Mouse (Mus musculus): ENCODE measurements around the gene Stat5b. TPM values are rescaled to one million over a fixed set of nuclear protein-coding genes. Genes with fewer than 3 reads are reported as not detected.

The Stat5b gene
- polyA plus RNA-seq, 1 experiment from 2014 or later = 18.5 TPM

- H3K27me3 ChIP-seq (replicated peaks) = no peaks in the 10 kb centered on the region
- WGBS = 3% methylated on average over 13 of the region's 13 CpGs
- H3K27ac ChIP-seq (replicated peaks) = peak overlapping the region; percentile 71; the same call in 1 of the 2 replicates
- peak overlapping the region; percentile 90 for H3K9ac ChIP-seq (replicated peaks)
- peak overlapping the region; percentile 89 for H3K4me2 ChIP-seq
- peak overlapping the region; percentile 77 for H3K4me3 ChIP-seq (replicated peaks)
- peaks cover 17% of the 10 kb centered on the region for H3K36me3 ChIP-seq
- H3K4me1 ChIP-seq = peaks cover 29% of the 10 kb centered on the region
- ATAC-seq (ENCODE audit: low FRiP score) = no peak
- no peaks in the 10 kb centered on the region for H3K9me3 ChIP-seq (replicated peaks)
Measured at GRCm38 (mm10) chr11:100737105-100737733, 113.3 kb downstream of the Stat5b start.

- H3K27ac ChIP-seq (replicated peaks) = no peak overlapping the region
- no peaks in the 10 kb centered on the region for H3K27me3 ChIP-seq (replicated peaks)
- ATAC-seq (ENCODE audit: low FRiP score) = no peak
- peak overlapping the region; percentile 77 for H3K4me3 ChIP-seq (replicated peaks)
- no peaks in the 10 kb centered on the region for H3K9me3 ChIP-seq (replicated peaks)
- 82% methylated on average over 4 of the region's 4 CpGs for WGBS
- peak overlapping the region; percentile 89 for H3K4me2 ChIP-seq
- H3K36me3 ChIP-seq = peaks cover 14% of the 10 kb centered on the region
- 0 out of 2 replicates have a peak overlapping the region, but pooled peaks have one; percentile 90 for H3K9ac ChIP-seq (replicated peaks)
- H3K4me1 ChIP-seq = peaks cover 29% of the 10 kb centered on the region
Measured at GRCm38 (mm10) chr11:100736746-100737080, 113.8 kb downstream of the Stat5b start.

GRCm38 (mm10) chr11:100735954-100736745, 114.4 kb downstream of the Stat5b start:
- H3K27me3 ChIP-seq (replicated peaks) = no peaks in the 10 kb centered on the region
- H3K9me3 ChIP-seq (replicated peaks) = no peaks in the 10 kb centered on the region
- no peak overlapping the region for H3K27ac ChIP-seq (replicated peaks)
- peaks cover 29% of the 10 kb centered on the region for H3K4me1 ChIP-seq
- 0 out of 2 replicates have a peak overlapping the region, but pooled peaks have one; percentile 90 for H3K9ac ChIP-seq (replicated peaks)
- no peak overlapping the region; the same call in 1 of the 2 replicates for H3K4me3 ChIP-seq (replicated peaks)
- H3K36me3 ChIP-seq = peaks cover 8% of the 10 kb centered on the region
- WGBS = 83% methylated on average over 14 of the region's 14 CpGs
- peak overlapping the region; percentile 89 for H3K4me2 ChIP-seq
- ATAC-seq (ENCODE audit: low FRiP score) = no peak

GRCm38 (mm10) chr11:100735134-100735865, 115.2 kb downstream of the Stat5b start:
- ATAC-seq (ENCODE audit: low FRiP score) = no peak
- no peak overlapping the region for H3K4me3 ChIP-seq (replicated peaks)
- H3K27me3 ChIP-seq (replicated peaks) = no peaks in the 10 kb centered on the region
- H3K9ac ChIP-seq (replicated peaks) = no peak overlapping the region
- no peak overlapping the region for H3K27ac ChIP-seq (replicated peaks)
- 91% methylated on average over 9 of the region's 9 CpGs for WGBS
- H3K4me2 ChIP-seq = peak overlapping the region; percentile 89; the same call in 1 of the 2 replicates
- H3K4me1 ChIP-seq = peaks cover 29% of the 10 kb centered on the region
- peaks cover 7% of the 10 kb centered on the region; the same call in 1 of the 2 replicates for H3K36me3 ChIP-seq
- H3K9me3 ChIP-seq (replicated peaks) = no peaks in the 10 kb centered on the region

Other genes starting within 250 kb of the Stat5b start
- 90.1 and 96.3 TPM in 2 replicates for gene Nkiras2, start 231.5 kb downstream of the Stat5b start, polyA plus RNA-seq (2015; fragmentation: Nextera tagmentation; extraction: Ambion mirVana)
- 287 and 298 TPM in 2 replicates for gene Dnajc7, start 230.6 kb downstream of the Stat5b start, polyA plus RNA-seq (2015; fragmentation: Nextera tagmentation; extraction: Ambion mirVana)
- gene Zfp385c, start 158.3 kb downstream of the Stat5b start, polyA plus RNA-seq (2015; fragmentation: Nextera tagmentation; extraction: Ambion mirVana) = 0.77 TPM in 2 replicates
- gene Dhx58, start 146.5 kb downstream of the Stat5b start, polyA plus RNA-seq (2015; fragmentation: Nextera tagmentation; extraction: Ambion mirVana) = 2.7 and 4.4 TPM in 2 replicates
- gene Kat2a, start 138.3 kb downstream of the Stat5b start, polyA plus RNA-seq (2015; fragmentation: Nextera tagmentation; extraction: Ambion mirVana) = 64.4 and 67.2 TPM in 2 replicates
- gene Hspb9, start 136.9 kb downstream of the Stat5b start, polyA plus RNA-seq (2015; fragmentation: Nextera tagmentation; extraction: Ambion mirVana) = 0.43 TPM in 1 of 2 replicates, not detected in the other
- gene Rab5c, start 112.5 kb downstream of the Stat5b start, polyA plus RNA-seq (2015; fragmentation: Nextera tagmentation; extraction: Ambion mirVana) = 41.8 and 49.8 TPM in 2 replicates
- 6.0 and 9.0 TPM in 2 replicates for gene Kcnh4, start 90.8 kb downstream of the Stat5b start, polyA plus RNA-seq (2015; fragmentation: Nextera tagmentation; extraction: Ambion mirVana)
- 0.33 and 0.75 TPM in 2 replicates for gene Hcrt, start 87.8 kb downstream of the Stat5b start, polyA plus RNA-seq (2015; fragmentation: Nextera tagmentation; extraction: Ambion mirVana)
- 8.5 and 9.9 TPM in 2 replicates for gene Ghdc, start 79.8 kb downstream of the Stat5b start, polyA plus RNA-seq (2015; fragmentation: Nextera tagmentation; extraction: Ambion mirVana)
- 2.1 and 10.1 TPM in 2 replicates for gene Stat5a, start 8.6 kb upstream of the Stat5b start, polyA plus RNA-seq (2015; fragmentation: Nextera tagmentation; extraction: Ambion mirVana)
- 57.9 and 66.9 TPM in 2 replicates for gene Stat3, start 88.8 kb upstream of the Stat5b start, polyA plus RNA-seq (2015; fragmentation: Nextera tagmentation; extraction: Ambion mirVana)
- 45.6 and 73.4 TPM in 2 replicates for gene Cavin1, start 120.2 kb upstream of the Stat5b start, polyA plus RNA-seq (2015; fragmentation: Nextera tagmentation; extraction: Ambion mirVana)
- 150 and 167 TPM in 2 replicates for gene Atp6v0a1, start 158.7 kb upstream of the Stat5b start, polyA plus RNA-seq (2015; fragmentation: Nextera tagmentation; extraction: Ambion mirVana)
- gene Naglu, start 219.3 kb upstream of the Stat5b start, polyA plus RNA-seq (2015; fragmentation: Nextera tagmentation; extraction: Ambion mirVana) = 11.7 and 12.4 TPM in 2 replicates
- gene Hsd17b1, start 227.7 kb upstream of the Stat5b start, polyA plus RNA-seq (2015; fragmentation: Nextera tagmentation; extraction: Ambion mirVana) = 0.22 and 0.29 TPM in 2 replicates
- 37.5 and 39.6 TPM in 2 replicates for gene Coasy, start 231.8 kb upstream of the Stat5b start, polyA plus RNA-seq (2015; fragmentation: Nextera tagmentation; extraction: Ambion mirVana)
- gene Mlx, start 236.6 kb upstream of the Stat5b start, polyA plus RNA-seq (2015; fragmentation: Nextera tagmentation; extraction: Ambion mirVana) = 94.2 and 96.6 TPM in 2 replicates
- gene Psmc3ip, start 244.7 kb upstream of the Stat5b start, polyA plus RNA-seq (2015; fragmentation: Nextera tagmentation; extraction: Ambion mirVana) = 17.7 and 22.4 TPM in 2 replicates

Measured in neural tube, embryonic 15.5 days (tissue).